Mouse (Mus musculus) liver, embryonic 12.5 days (tissue): Measurements from ENCODE around the gene Gsdme. TPM values are rescaled to one million over a fixed set of nuclear protein-coding genes. Genes with fewer than 3 reads are reported as not detected.

Experiments
- ATAC-seq: fragments of 200-750 bp; cut with Nextera tagmentation; 2 replicates; pipeline ENCODE4 v1.8.0; 2017; ENCODE audit warnings: moderate number of reproducible peaks, mild to moderate bottlenecking, moderate library complexity
- H3K27ac ChIP-seq: fragments of 300-500 bp; sonication (generic); 2 replicates; pipeline ENCODE4 v1.5.1; 2016; ENCODE audit warnings: mild to moderate bottlenecking
- H3K27me3 ChIP-seq: fragments of 300-500 bp; sonication (generic); replicated peaks from 2 replicates; pipeline ENCODE4 v1.6.1; 2016; ENCODE audit warnings: mild to moderate bottlenecking, moderate library complexity
- H3K36me3 ChIP-seq: fragments of 300-500 bp; sonication (generic); 2 replicates; pipeline ENCODE4 v1.6.1; 2016; ENCODE audit warnings: mild to moderate bottlenecking, moderate library complexity
- H3K4me1 ChIP-seq: fragments of 300-500 bp; sonication (generic); 2 replicates; pipeline ENCODE4 v1.6.1; 2016
- H3K4me2 ChIP-seq: fragments of 300-500 bp; sonication (generic); 2 replicates; pipeline ENCODE4 v1.6.1; 2016; ENCODE audit warnings: mild to moderate bottlenecking, moderate library complexity
- H3K4me3 ChIP-seq: fragments of 300-500 bp; sonication (generic); 2 replicates; pipeline ENCODE4 v1.5.1; 2016; ENCODE audit warnings: mild to moderate bottlenecking, moderate library complexity
- H3K9ac ChIP-seq: fragments of 300-500 bp; sonication (generic); 2 replicates; pipeline ENCODE4 v1.6.1; 2016; ENCODE audit warnings: mild to moderate bottlenecking, moderate library complexity
- H3K9me3 ChIP-seq: fragments of 300-500 bp; sonication (generic); replicated peaks from 2 replicates; pipeline ENCODE4 v1.6.1; 2016; ENCODE audit warnings: mild to moderate bottlenecking, moderate library complexity
- WGBS: fragments of 180-500 bp; shearing (Covaris S2); methylation state at CpG from one replicate; pipeline ENCODE4 v1.1.7; 2016; ENCODE audit not compliant: insufficient replicate concordance; 5-methylcytosine and 5-hydroxymethylcytosine counted together
- polyA plus RNA-seq: library from polyadenylated mRNA; unstranded; fragments of >200 nt; fragmentation: Nextera tagmentation; extraction: Ambion mirVana; gene quantifications from 2 replicates; pipeline ENCODE4 v1.2.1, GENCODE M21; 2016

The Gsdme gene
- polyA plus RNA-seq, 1 experiment from 2014 or later, result 18.7 TPM

- no peak overlapping the region for H3K4me2 ChIP-seq
- WGBS, result 66% methylated on average over 4 of the region's 4 CpGs
- no peaks in the 10 kb centered on the region for H3K36me3 ChIP-seq
- no peak for ATAC-seq
- H3K4me1 ChIP-seq, result peaks cover 19% of the 10 kb centered on the region
- H3K4me3 ChIP-seq, result no peak overlapping the region
- no peaks in the 10 kb centered on the region for H3K27me3 ChIP-seq
- no peaks in the 10 kb centered on the region for H3K9me3 ChIP-seq
- no peak overlapping the region for H3K9ac ChIP-seq
- H3K27ac ChIP-seq, result no peak overlapping the region
Measured at GRCm38 (mm10) chr6:50244126-50244525, 19.5 kb downstream of the Gsdme start.

- no peak for ATAC-seq
- Histone ChIP-seq H3K9ac (no peak overlapping the region), H3K4me3 (no peak overlapping the region), H3K4me1 (peaks cover 19% of the 10 kb centered on the region), H3K4me2 (no peak overlapping the region), H3K27me3 (no peaks in the 10 kb centered on the region), H3K36me3 (no peaks in the 10 kb centered on the region), H3K27ac (no peak overlapping the region), H3K9me3 (no peaks in the 10 kb centered on the region)
- WGBS, result 35% methylated on average over 5 of the region's 5 CpGs
Measured at GRCm38 (mm10) chr6:50240437-50240836, 23.2 kb downstream of the Gsdme start.

- no peak overlapping the region for H3K9ac ChIP-seq
- WGBS, result 59% methylated on average over 2 of the region's 2 CpGs
- H3K9me3 ChIP-seq, result no peaks in the 10 kb centered on the region
- no peaks in the 10 kb centered on the region for H3K36me3 ChIP-seq
- H3K4me1 ChIP-seq, result peaks cover 19% of the 10 kb centered on the region
- no peak overlapping the region for H3K4me2 ChIP-seq
- no peak for ATAC-seq
- H3K27ac ChIP-seq, result no peak overlapping the region
- no peak overlapping the region for H3K4me3 ChIP-seq
- H3K27me3 ChIP-seq, result no peaks in the 10 kb centered on the region
Measured at GRCm38 (mm10) chr6:50239902-50240301, 23.8 kb downstream of the Gsdme start.

- ATAC-seq, result no peak
- Histone ChIP-seq H3K27ac (no peak overlapping the region), H3K9me3 (no peaks in the 10 kb centered on the region), H3K4me1 (peaks cover 19% of the 10 kb centered on the region), H3K9ac (no peak overlapping the region), H3K27me3 (no peaks in the 10 kb centered on the region), H3K4me3 (no peak overlapping the region), H3K4me2 (no peak overlapping the region), H3K36me3 (no peaks in the 10 kb centered on the region)
- 29% methylated on average over 2 of the region's 2 CpGs for WGBS
Measured at GRCm38 (mm10) chr6:50237963-50238362, 25.7 kb downstream of the Gsdme start.

- ATAC-seq, result no peak
- H3K27ac ChIP-seq, result no peak overlapping the region
- H3K9ac ChIP-seq, result no peak overlapping the region
- H3K27me3 ChIP-seq, result no peaks in the 10 kb centered on the region
- WGBS, result 30% methylated on average over 1 of the region's 1 CpGs
- no peak overlapping the region for H3K4me2 ChIP-seq
- no peaks in the 10 kb centered on the region for H3K9me3 ChIP-seq
- no peak overlapping the region for H3K4me3 ChIP-seq
- H3K4me1 ChIP-seq, result peaks cover 3% of the 10 kb centered on the region; the same call in 1 of the 2 replicates
- H3K36me3 ChIP-seq, result no peaks in the 10 kb centered on the region
Measured at GRCm38 (mm10) chr6:50232984-50233383, 30.7 kb downstream of the Gsdme start.

GRCm38 (mm10) chr6:50231288-50231687, 32.4 kb downstream of the Gsdme start:
- no peaks in the 10 kb centered on the region for H3K36me3 ChIP-seq

GRCm38 (mm10) chr6:50228180-50228579, 35.5 kb downstream of the Gsdme start:
- no peak overlapping the region for H3K4me2 ChIP-seq
- H3K9ac ChIP-seq, result no peak overlapping the region
- H3K36me3 ChIP-seq, result no peaks in the 10 kb centered on the region
- H3K27me3 ChIP-seq, result no peaks in the 10 kb centered on the region
- H3K9me3 ChIP-seq, result no peaks in the 10 kb centered on the region
- no peak overlapping the region for H3K27ac ChIP-seq
- WGBS, result 40% methylated on average over 5 of the region's 5 CpGs
- ATAC-seq, result no peak
- peaks cover 3% of the 10 kb centered on the region; the same call in 1 of the 2 replicates for H3K4me1 ChIP-seq
- H3K4me3 ChIP-seq, result no peak overlapping the region

More at GRCm38 (mm10) chr6:50231288-50231687, 32.4 kb downstream of the Gsdme start:
- ATAC-seq, result no peak
- Histone ChIP-seq H3K27me3 (no peaks in the 10 kb centered on the region), H3K9me3 (no peaks in the 10 kb centered on the region), H3K27ac (no peak overlapping the region), H3K9ac (no peak overlapping the region), H3K4me3 (no peak overlapping the region), H3K4me1 (peaks cover 3% of the 10 kb centered on the region; the same call in 1 of the 2 replicates), H3K4me2 (no peak overlapping the region)
- 74% methylated on average over 5 of the region's 5 CpGs for WGBS

GRCm38 (mm10) chr6:50225232-50225631, 38.4 kb downstream of the Gsdme start:
- Histone ChIP-seq H3K4me3 (no peak overlapping the region), H3K4me1 (peaks cover 3% of the 10 kb centered on the region; the same call in 1 of the 2 replicates), H3K27ac (no peak overlapping the region), H3K9ac (no peak overlapping the region), H3K36me3 (no peaks in the 10 kb centered on the region), H3K27me3 (no peaks in the 10 kb centered on the region), H3K9me3 (no peaks in the 10 kb centered on the region), H3K4me2 (no peak overlapping the region)
- ATAC-seq, result no peak
- WGBS, result 60% methylated on average over 5 of the region's 5 CpGs

- no peaks in the 10 kb centered on the region for H3K36me3 ChIP-seq
- H3K27me3 ChIP-seq, result no peaks in the 10 kb centered on the region
- no peak overlapping the region for H3K4me2 ChIP-seq
- ATAC-seq, result no peak
- peaks cover 3% of the 10 kb centered on the region; the same call in 1 of the 2 replicates for H3K4me1 ChIP-seq
- H3K9ac ChIP-seq, result no peak overlapping the region
- 66% methylated on average over 4 of the region's 4 CpGs for WGBS
- H3K4me3 ChIP-seq, result no peak overlapping the region
- H3K27ac ChIP-seq, result no peak overlapping the region
- H3K9me3 ChIP-seq, result no peaks in the 10 kb centered on the region
Measured at GRCm38 (mm10) chr6:50223606-50224005, 40.1 kb downstream of the Gsdme start.

GRCm38 (mm10) chr6:50222986-50223385, 40.7 kb downstream of the Gsdme start:
- no peak for ATAC-seq
- Histone ChIP-seq H3K9ac (no peak overlapping the region), H3K4me1 (no peaks in the 10 kb centered on the region), H3K4me3 (no peak overlapping the region), H3K36me3 (no peaks in the 10 kb centered on the region), H3K27ac (no peak overlapping the region), H3K9me3 (no peaks in the 10 kb centered on the region), H3K27me3 (no peaks in the 10 kb centered on the region), H3K4me2 (no peak overlapping the region)
- WGBS, result 26% methylated on average over 5 of the region's 5 CpGs

- no peak for ATAC-seq
- H3K4me1 ChIP-seq, result no peaks in the 10 kb centered on the region
- no peak overlapping the region for H3K9ac ChIP-seq
- no peaks in the 10 kb centered on the region for H3K36me3 ChIP-seq
- no peaks in the 10 kb centered on the region for H3K27me3 ChIP-seq
- no peak overlapping the region for H3K27ac ChIP-seq
- no peaks in the 10 kb centered on the region for H3K9me3 ChIP-seq
- H3K4me3 ChIP-seq, result no peak overlapping the region
- no peak overlapping the region for H3K4me2 ChIP-seq
- 59% methylated on average over 5 of the region's 5 CpGs for WGBS
Measured at GRCm38 (mm10) chr6:50222351-50222750, 41.3 kb downstream of the Gsdme start.

- no peak overlapping the region for H3K4me3 ChIP-seq
- WGBS, result 35% methylated on average over 6 of the region's 6 CpGs
- H3K9ac ChIP-seq, result no peak overlapping the region
- no peaks in the 10 kb centered on the region for H3K36me3 ChIP-seq
- no peak overlapping the region for H3K27ac ChIP-seq
- no peak overlapping the region for H3K4me2 ChIP-seq
- no peaks in the 10 kb centered on the region for H3K9me3 ChIP-seq
- no peaks in the 10 kb centered on the region for H3K4me1 ChIP-seq
- no peaks in the 10 kb centered on the region for H3K27me3 ChIP-seq
- 0 out of 2 replicates have a peak, but pooled peaks have one; percentile 30 for ATAC-seq
Measured at GRCm38 (mm10) chr6:50220863-50221262, 42.8 kb downstream of the Gsdme start.

GRCm38 (mm10) chr6:50219066-50219465, 44.6 kb downstream of the Gsdme start:
- no peak for ATAC-seq
- H3K4me2 ChIP-seq, result no peak overlapping the region
- H3K36me3 ChIP-seq, result no peaks in the 10 kb centered on the region
- H3K27me3 ChIP-seq, result no peaks in the 10 kb centered on the region
- H3K4me1 ChIP-seq, result no peaks in the 10 kb centered on the region
- no peak overlapping the region for H3K9ac ChIP-seq
- WGBS, result 57% methylated on average over 6 of the region's 6 CpGs
- no peak overlapping the region for H3K27ac ChIP-seq
- no peak overlapping the region for H3K4me3 ChIP-seq
- no peaks in the 10 kb centered on the region for H3K9me3 ChIP-seq
